Mouse (Mus musculus): ENCODE measurements around the gene Depdc5. TPM values are rescaled to one million over a fixed set of nuclear protein-coding genes. Genes with fewer than 3 reads are reported as not detected.
A peak's percentile ranks its signal among the peaks of the same experiment; 100 is the strongest.
"Not testable (repeated sequence)": the region's sequence is repeated elsewhere in the genome, so short reads cannot be mapped to it uniquely, and the experiment has no call there.

The Depdc5 gene
- polyA plus RNA-seq, 1 experiment from 2014 or later, result 22.6 TPM

- Histone ChIP-seq H3K27ac (ENCODE audit: low read depth, low read length) (no peak overlapping the region), H3K9ac (ENCODE audit: low read depth, low read length) (no peak overlapping the region), H3K27me3 (replicated peaks; ENCODE audit: control insufficient read depth, insufficient read depth, low read length) (no peaks in the 10 kb centered on the region), H3K36me3 (ENCODE audit: control insufficient read depth, insufficient read depth, low read length) (no peaks in the 10 kb centered on the region; the same call in 1 of the 2 replicates), H3K4me3 (ENCODE audit: low read depth, low read length) (peak overlapping the region; percentile 67; the same call in 1 of the 2 replicates), H3K4me2 (peak overlapping the region; percentile 61), H3K4me1 (replicated peaks; ENCODE audit: control insufficient read depth, insufficient read depth, low read length) (peaks cover 5% of the 10 kb centered on the region), H3K9me3 (ENCODE audit: control insufficient read depth, low read length) (no peaks in the 10 kb centered on the region)
- 64% methylated on average over 6 of the region's 6 CpGs for WGBS
- DNase-seq (ENCODE audit: low spot score) (no peak), ATAC-seq (replicated peaks; ENCODE audit: low FRiP score) (no peak)
These were observed 900 bp upstream of the Depdc5 start for GRCm38 (mm10) chr5:32862469-32863132.

DNA sequence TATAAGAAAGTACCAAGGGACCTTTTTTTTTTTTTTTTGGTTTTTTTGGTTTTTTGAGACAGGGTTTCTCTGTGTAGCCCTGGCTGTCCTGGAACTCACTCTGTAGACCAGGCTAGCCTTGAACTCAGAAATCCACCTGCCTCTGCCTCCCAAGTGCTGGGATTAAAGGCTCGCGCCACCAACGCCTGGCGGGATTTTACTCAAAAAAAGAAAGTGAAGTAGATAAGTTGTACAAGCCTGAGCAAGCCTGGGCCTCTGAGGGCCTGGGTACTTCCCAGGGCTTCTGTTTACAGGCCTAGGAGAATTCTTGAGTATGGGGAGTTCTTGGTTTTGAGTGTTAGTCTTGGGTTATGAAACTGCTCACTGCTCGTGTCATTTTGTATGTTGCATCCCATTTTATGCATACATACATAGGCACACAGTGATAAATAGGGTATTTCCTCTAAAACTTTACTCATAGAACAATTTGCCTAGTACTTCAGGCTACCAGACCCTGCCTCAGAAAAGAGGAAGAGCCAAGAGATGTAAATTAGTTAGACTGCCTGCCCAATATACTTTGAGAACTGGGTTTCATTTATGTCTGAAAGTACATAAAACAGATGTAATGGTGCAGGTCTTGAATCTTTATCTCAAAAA is 6.0 kb downstream of the Depdc5 start:
- WGBS, result 91% methylated on average over 5 of the region's 5 CpGs

GRCm38 (mm10) chr5:32872346-32872745 is 8.8 kb downstream of the Depdc5 start:
- Histone ChIP-seq H3K27me3 (replicated peaks; ENCODE audit: control insufficient read depth, insufficient read depth, low read length) (no peaks in the 10 kb centered on the region), H3K9ac (ENCODE audit: low read depth, low read length) (no peak overlapping the region), H3K4me2 (no peak overlapping the region), H3K4me1 (replicated peaks; ENCODE audit: control insufficient read depth, insufficient read depth, low read length) (no peaks in the 10 kb centered on the region), H3K9me3 (ENCODE audit: control insufficient read depth, low read length) (no peaks in the 10 kb centered on the region), H3K27ac (ENCODE audit: low read depth, low read length) (no peak overlapping the region), H3K4me3 (ENCODE audit: low read depth, low read length) (no peak overlapping the region), H3K36me3 (ENCODE audit: control insufficient read depth, insufficient read depth, low read length) (peaks cover 14% of the 10 kb centered on the region)
- DNase-seq (ENCODE audit: low spot score) (no peak), ATAC-seq (replicated peaks; ENCODE audit: low FRiP score) (no peak)
- WGBS, result 94% methylated on average over 5 of the region's 5 CpGs

More for the DNA sequence above, 6.0 kb downstream of the Depdc5 start:
- no peak overlapping the region for H3K9ac ChIP-seq (ENCODE audit: low read depth, low read length)
- no peak for ATAC-seq (replicated peaks; ENCODE audit: low FRiP score)
- H3K9me3 ChIP-seq (ENCODE audit: control insufficient read depth, low read length), result no peaks in the 10 kb centered on the region
- peaks cover 1% of the 10 kb centered on the region for H3K4me1 ChIP-seq (replicated peaks; ENCODE audit: control insufficient read depth, insufficient read depth, low read length)
- H3K4me3 ChIP-seq (ENCODE audit: low read depth, low read length), result no peak overlapping the region
- H3K36me3 ChIP-seq (ENCODE audit: control insufficient read depth, insufficient read depth, low read length), result peaks cover 4% of the 10 kb centered on the region; the same call in 1 of the 2 replicates
- no peaks in the 10 kb centered on the region for H3K27me3 ChIP-seq (replicated peaks; ENCODE audit: control insufficient read depth, insufficient read depth, low read length)
- no peak for DNase-seq (ENCODE audit: low spot score)
- no peak overlapping the region for H3K4me2 ChIP-seq
- H3K27ac ChIP-seq (ENCODE audit: low read depth, low read length), result no peak overlapping the region

GRCm38 (mm10) chr5:32886739-32887138 is 23.2 kb downstream of the Depdc5 start:
- H3K27me3 ChIP-seq (replicated peaks; ENCODE audit: control insufficient read depth, insufficient read depth, low read length), result no peaks in the 10 kb centered on the region
- H3K27ac ChIP-seq (ENCODE audit: low read depth, low read length), result no peak overlapping the region
- 74% methylated on average over 3 of the region's 3 CpGs for WGBS
- H3K4me1 ChIP-seq (replicated peaks; ENCODE audit: control insufficient read depth, insufficient read depth, low read length), result no peaks in the 10 kb centered on the region
- no peak overlapping the region for H3K4me2 ChIP-seq
- H3K4me3 ChIP-seq (ENCODE audit: low read depth, low read length), result no peak overlapping the region
- H3K9me3 ChIP-seq (ENCODE audit: control insufficient read depth, low read length), result no peaks in the 10 kb centered on the region
- DNase-seq (ENCODE audit: low spot score), result no peak
- H3K9ac ChIP-seq (ENCODE audit: low read depth, low read length), result no peak overlapping the region
- H3K36me3 ChIP-seq (ENCODE audit: control insufficient read depth, insufficient read depth, low read length), result peaks cover 14% of the 10 kb centered on the region
- ATAC-seq (replicated peaks; ENCODE audit: low FRiP score), result no peak

DNA sequence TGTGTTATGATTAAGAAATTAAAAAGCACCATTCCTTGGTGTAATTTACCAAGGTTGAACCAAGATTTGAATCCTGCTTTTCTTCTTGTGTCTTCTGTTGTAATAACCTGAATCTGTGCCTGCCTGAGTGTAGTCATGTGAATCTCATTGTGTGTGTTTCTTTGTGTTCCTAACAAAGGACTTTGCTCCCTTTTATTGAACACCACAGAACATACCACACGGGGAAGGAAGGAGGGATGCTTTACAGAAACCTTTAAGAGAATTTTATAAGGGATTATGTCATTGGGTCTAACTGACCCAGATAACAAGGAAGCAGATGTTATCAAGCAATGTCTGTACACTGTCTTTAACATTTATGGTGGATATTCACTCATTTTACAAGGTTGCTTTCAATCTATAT is 44.0 kb downstream of the Depdc5 start:
- Histone ChIP-seq H3K4me2 (no peak overlapping the region), H3K9ac (ENCODE audit: low read depth, low read length) (no peak overlapping the region), H3K36me3 (ENCODE audit: control insufficient read depth, insufficient read depth, low read length) (0 out of 2 replicates have a peak, but pooled peaks cover 3% of the 10 kb centered on the region), H3K27me3 (replicated peaks; ENCODE audit: control insufficient read depth, insufficient read depth, low read length) (no peaks in the 10 kb centered on the region), H3K9me3 (ENCODE audit: control insufficient read depth, low read length) (no peaks in the 10 kb centered on the region), H3K4me3 (ENCODE audit: low read depth, low read length) (no peak overlapping the region), H3K27ac (ENCODE audit: low read depth, low read length) (no peak overlapping the region), H3K4me1 (replicated peaks; ENCODE audit: control insufficient read depth, insufficient read depth, low read length) (no peaks in the 10 kb centered on the region)
- 81% methylated on average over 1 of the region's 1 CpGs for WGBS
- no peak for ATAC-seq (replicated peaks; ENCODE audit: low FRiP score)
- DNase-seq (ENCODE audit: low spot score), result no peak

DNA sequence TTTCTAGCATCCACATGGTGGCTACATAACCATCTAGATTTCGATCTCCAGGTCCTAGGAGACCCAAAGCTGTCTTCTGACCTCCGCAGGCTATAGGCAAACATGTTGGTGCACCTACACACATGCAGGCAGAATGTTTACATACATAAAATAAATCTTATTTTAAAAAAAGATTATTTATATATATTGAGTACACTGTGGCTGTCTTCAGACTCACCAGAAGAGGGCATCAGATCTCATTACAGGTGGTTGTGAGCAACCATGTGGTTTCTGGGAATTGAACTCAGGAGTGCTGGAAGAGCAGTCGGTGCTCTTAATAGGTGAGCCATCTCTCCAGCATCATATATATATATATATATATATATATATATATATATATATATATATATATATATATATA is 50.6 kb downstream of the Depdc5 start:
- no peak overlapping the region for H3K4me2 ChIP-seq
- H3K9me3 ChIP-seq (ENCODE audit: control insufficient read depth, low read length), result no peaks in the 10 kb centered on the region
- H3K36me3 ChIP-seq (ENCODE audit: control insufficient read depth, insufficient read depth, low read length), result peaks cover 9% of the 10 kb centered on the region
- no peaks in the 10 kb centered on the region for H3K27me3 ChIP-seq (replicated peaks; ENCODE audit: control insufficient read depth, insufficient read depth, low read length)
- H3K9ac ChIP-seq (ENCODE audit: low read depth, low read length), result no peak overlapping the region
- WGBS, result 76% methylated on average over 3 of the region's 3 CpGs
- no peak overlapping the region for H3K4me3 ChIP-seq (ENCODE audit: low read depth, low read length)
- H3K4me1 ChIP-seq (replicated peaks; ENCODE audit: control insufficient read depth, insufficient read depth, low read length), result no peaks in the 10 kb centered on the region
- no peak overlapping the region for H3K27ac ChIP-seq (ENCODE audit: low read depth, low read length)
- ATAC-seq (replicated peaks; ENCODE audit: low FRiP score) (no peak), DNase-seq (ENCODE audit: low spot score) (no peak)

GRCm38 (mm10) chr5:32919281-32919680 is 55.8 kb downstream of the Depdc5 start:
- H3K4me1 ChIP-seq (replicated peaks; ENCODE audit: control insufficient read depth, insufficient read depth, low read length); H3K4me2 ChIP-seq; ATAC-seq (replicated peaks; ENCODE audit: low FRiP score); DNase-seq (ENCODE audit: low spot score); H3K27ac ChIP-seq (ENCODE audit: low read depth, low read length); H3K9ac ChIP-seq (ENCODE audit: low read depth, low read length); H3K4me3 ChIP-seq (ENCODE audit: low read depth, low read length); H3K27me3 ChIP-seq (replicated peaks; ENCODE audit: control insufficient read depth, insufficient read depth, low read length); H3K9me3 ChIP-seq (ENCODE audit: control insufficient read depth, low read length): not testable (repeated sequence)
- 80% methylated on average over 2 of the region's 2 CpGs for WGBS
- H3K36me3 ChIP-seq (ENCODE audit: control insufficient read depth, insufficient read depth, low read length), result peaks cover 21% of the 10 kb centered on the region

- no peak overlapping the region for H3K4me2 ChIP-seq
These were observed 59.4 kb downstream of the Depdc5 start for GRCm38 (mm10) chr5:32922906-32923305.

DNA sequence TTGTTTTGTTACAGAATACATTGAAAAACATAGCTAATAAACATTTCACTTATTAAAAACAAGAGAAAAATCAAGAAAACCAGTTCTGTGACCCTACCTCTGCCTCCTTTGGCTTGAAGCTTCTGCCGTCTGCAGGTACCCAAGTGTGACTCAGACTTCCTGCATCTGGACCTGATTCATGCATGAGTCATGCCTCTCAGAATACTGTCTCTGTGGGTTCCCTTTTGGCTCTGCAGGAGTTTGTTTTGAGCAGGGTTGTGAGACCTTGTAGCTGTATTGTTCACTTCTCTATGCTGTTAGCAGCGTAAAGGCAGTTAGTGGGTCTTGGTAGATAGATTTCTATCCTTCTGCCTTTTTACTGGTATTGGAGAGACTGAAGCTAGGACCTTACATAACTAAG is 67.3 kb downstream of the Depdc5 start:
- DNase-seq (ENCODE audit: low spot score), result no peak
- Histone ChIP-seq H3K4me2 (no peak overlapping the region), H3K9me3 (ENCODE audit: control insufficient read depth, low read length) (no peaks in the 10 kb centered on the region), H3K36me3 (ENCODE audit: control insufficient read depth, insufficient read depth, low read length) (peaks cover 20% of the 10 kb centered on the region), H3K9ac (ENCODE audit: low read depth, low read length) (no peak overlapping the region), H3K27me3 (replicated peaks; ENCODE audit: control insufficient read depth, insufficient read depth, low read length) (no peaks in the 10 kb centered on the region), H3K27ac (ENCODE audit: low read depth, low read length) (no peak overlapping the region), H3K4me1 (replicated peaks; ENCODE audit: control insufficient read depth, insufficient read depth, low read length) (no peaks in the 10 kb centered on the region), H3K4me3 (ENCODE audit: low read depth, low read length) (no peak overlapping the region)
- WGBS, result 71% methylated on average over 2 of the region's 2 CpGs
- no peak for ATAC-seq (replicated peaks; ENCODE audit: low FRiP score)

More at GRCm38 (mm10) chr5:32922906-32923305, 59.4 kb downstream of the Depdc5 start:
- Histone ChIP-seq H3K9ac (ENCODE audit: low read depth, low read length) (no peak overlapping the region), H3K4me3 (ENCODE audit: low read depth, low read length) (no peak overlapping the region), H3K27me3 (replicated peaks; ENCODE audit: control insufficient read depth, insufficient read depth, low read length) (no peaks in the 10 kb centered on the region), H3K4me1 (replicated peaks; ENCODE audit: control insufficient read depth, insufficient read depth, low read length) (no peaks in the 10 kb centered on the region), H3K9me3 (ENCODE audit: control insufficient read depth, low read length) (no peaks in the 10 kb centered on the region), H3K36me3 (ENCODE audit: control insufficient read depth, insufficient read depth, low read length) (peaks cover 30% of the 10 kb centered on the region), H3K27ac (ENCODE audit: low read depth, low read length) (no peak overlapping the region)
- DNase-seq (ENCODE audit: low spot score), result no peak
- 89% methylated on average over 4 of the region's 4 CpGs for WGBS
- ATAC-seq (replicated peaks; ENCODE audit: low FRiP score), result no peak

Data from liver, embryonic 11.5 days (tissue).